Mouse (Mus musculus) spleen, embryonic (tissue): Measurements from ENCODE around the gene Evx1.
"Not testable (repeated sequence)": the region's sequence is repeated elsewhere in the genome, so short reads cannot be mapped to it uniquely, and the experiment has no call there.

Experiments used
- CTCF ChIA-PET: fragments of 350-600 bp; sonication (Branson Sonifier 250); formaldehyde crosslinking; loops from one replicate; lab custom pipeline; 2022; lab: Charles Lee

Gene Evx1

GRCm38 (mm10) chr6:52320966-52321825, 7.9 kb downstream of the Evx1 start:
- CTCF ChIA-PET: no interaction called here

DNA sequence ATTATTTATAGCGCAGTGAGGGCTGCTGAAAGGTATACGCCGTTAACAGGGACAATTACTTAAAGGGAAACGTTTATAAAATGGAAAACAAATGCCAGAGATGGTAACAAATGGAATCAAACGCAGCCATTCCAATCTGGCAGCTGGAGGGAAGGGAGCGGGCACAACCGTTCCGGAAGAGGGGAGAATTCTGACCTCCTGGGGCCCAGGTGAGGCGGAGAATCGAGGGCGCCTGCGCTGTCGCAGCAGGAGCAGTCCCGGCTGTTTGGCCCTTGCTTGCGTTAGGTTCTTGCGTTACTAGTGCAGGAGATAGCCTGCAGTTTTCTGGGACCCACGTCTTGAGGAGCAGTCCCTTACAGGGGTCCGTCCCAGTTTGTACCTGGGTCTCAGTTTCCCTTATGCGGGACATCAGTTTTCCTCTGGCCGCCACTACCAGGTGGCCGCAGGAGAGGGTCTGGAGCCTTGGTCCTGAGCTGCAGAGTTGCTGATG, 8.6 kb downstream of the Evx1 start:
- CTCF ChIA-PET: no interaction called here

- CTCF ChIA-PET: no interaction called here
Observed at GRCm38 (mm10) chr6:52322721-52323215, 9.5 kb downstream of the Evx1 start.

- CTCF ChIA-PET: no interaction called here
Observed at GRCm38 (mm10) chr6:52323292-52323691, 10.0 kb downstream of the Evx1 start.

DNA sequence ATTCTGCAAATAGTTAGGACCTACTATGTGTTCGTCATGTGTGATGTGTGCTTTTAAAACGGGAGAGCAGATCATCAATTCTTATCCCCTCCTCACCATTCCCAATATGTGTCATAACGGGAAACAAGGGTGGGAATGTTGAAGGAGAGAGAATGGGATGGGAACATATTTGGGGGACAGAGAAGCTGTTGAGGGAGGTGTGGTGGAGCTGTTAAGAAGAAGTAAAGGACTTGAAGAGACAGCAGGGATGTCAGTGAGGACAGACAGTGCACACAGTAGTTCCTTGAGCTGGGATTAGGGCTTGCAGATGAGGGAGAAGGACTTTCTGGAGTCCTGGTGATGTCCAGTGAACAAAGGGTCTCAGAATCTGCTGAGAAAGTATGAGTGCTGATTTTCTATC, 10.8 kb downstream of the Evx1 start:
- CTCF ChIA-PET: no interaction called here

DNA sequence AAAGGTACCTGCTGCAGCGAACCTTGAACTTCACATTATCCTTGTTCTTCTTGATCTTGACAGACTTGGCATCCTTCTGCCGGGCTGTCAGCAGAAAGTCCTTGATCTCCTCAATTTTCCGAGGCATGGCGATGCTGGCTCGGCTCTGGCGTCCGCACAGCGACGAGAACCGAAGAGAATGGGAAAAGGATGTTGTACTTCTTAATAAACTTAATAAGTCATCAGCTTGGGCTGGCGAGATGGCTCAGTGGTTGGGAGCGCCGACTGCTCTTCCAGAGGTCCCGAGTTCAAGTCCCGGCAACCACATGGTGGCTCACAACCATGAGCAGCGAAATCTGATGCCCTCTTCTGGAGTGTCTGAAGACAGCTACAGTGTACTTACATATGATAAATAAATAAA, 33.5 kb downstream of the Evx1 start:
- CTCF ChIA-PET: not testable (repeated sequence)

GRCm38 (mm10) chr6:52366021-52366420, 52.7 kb downstream of the Evx1 start:
- CTCF ChIA-PET: no interaction called here

DNA sequence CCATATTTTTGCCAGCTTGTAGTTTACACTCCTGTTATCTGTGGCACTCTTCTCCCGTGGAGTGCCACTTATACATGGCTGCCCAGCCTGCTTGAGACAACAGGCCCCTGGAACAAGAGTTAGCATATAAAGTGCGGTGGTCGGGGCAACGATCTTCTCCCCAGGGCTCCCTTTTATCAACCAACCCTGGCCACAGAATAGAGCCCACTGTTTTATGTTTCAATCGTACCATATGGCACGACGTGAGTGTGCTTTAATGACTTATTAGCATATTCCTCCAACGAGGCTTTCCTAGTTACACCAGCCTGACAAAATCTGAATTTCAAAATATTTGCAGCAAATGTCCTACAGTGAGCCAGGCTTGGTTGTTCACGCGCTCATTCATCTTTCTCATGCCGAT, 53.2 kb downstream of the Evx1 start:
- CTCF ChIA-PET: no interaction called here

DNA sequence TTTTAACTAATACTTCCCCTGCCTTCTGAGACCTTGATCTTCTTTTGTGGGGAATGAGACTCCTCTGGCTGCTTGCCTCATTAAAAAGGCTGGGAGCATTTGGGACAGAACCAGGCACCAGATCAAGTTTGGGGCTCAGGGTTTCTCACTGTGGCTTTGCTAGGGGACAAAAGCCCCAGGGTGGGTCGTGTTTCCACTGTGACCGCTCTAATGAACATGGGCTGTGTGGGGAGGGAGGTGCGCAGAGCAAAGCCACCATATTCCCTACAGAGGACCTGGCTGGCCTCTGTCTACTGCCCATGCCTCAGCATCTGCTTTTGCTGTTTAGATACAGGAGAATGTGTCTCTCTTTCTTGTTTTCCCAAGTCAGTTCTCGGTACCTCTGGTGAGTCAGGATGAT, 53.8 kb downstream of the Evx1 start:
- CTCF ChIA-PET: no interaction called here
